22 mouse cellular contexts compared by ENCODE assay signal in the genomic region with DNA sequence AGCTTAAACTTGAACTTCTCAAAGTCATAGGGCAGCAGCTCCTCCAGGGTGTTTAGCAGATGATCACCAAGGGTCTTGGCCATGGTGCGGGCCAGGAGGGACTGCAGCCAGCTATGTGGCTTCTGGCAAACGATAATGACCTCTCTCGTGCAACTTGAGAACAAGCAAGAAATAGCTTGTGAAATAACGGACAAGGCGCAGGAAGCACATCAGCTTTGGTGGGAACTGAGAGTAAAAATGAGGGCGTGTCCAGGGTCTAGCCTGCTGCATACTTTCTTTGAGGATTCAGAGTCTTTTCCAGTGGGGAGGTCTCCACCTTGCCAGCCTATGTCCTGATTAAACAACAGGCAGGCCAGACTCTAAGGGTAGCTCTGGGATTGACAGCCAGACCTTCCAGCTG. TPM values are rescaled to one million over a fixed set of nuclear protein-coding genes. Genes with fewer than 3 reads are reported as not detected.
"Had no signal": no experiment of that assay in that cellular context is flagged by ENCODE, and none has a peak within 500 bp of the region (broad histone marks: within the 10 kb centered on the region; RNA-seq: fewer than 3 reads in every experiment).

Gene Mefv (minus strand): TSS at position 118 of the 400 bp plus-strand sequence.

- H3K9me3 ChIP-seq: limb, embryonic 13.5 days; liver, embryonic 15.5 days; neural tube, embryonic 12.5 days had no signal

- H3K27ac ChIP-seq: limb, embryonic 13.5 days; liver, embryonic 15.5 days; midbrain, embryonic 13.5 days; neural tube, embryonic 12.5 days had no signal

- H3K4me1 ChIP-seq: limb, embryonic 13.5 days; liver, embryonic 15.5 days; midbrain, embryonic 13.5 days; neural tube, embryonic 12.5 days had no signal

- H3K9ac ChIP-seq: limb, embryonic 13.5 days; liver, embryonic 15.5 days; lung, embryonic 14.5 days; midbrain, embryonic 13.5 days; neural tube, embryonic 12.5 days had no signal

- H3K4me3 ChIP-seq: limb, embryonic 13.5 days; liver, embryonic 15.5 days; midbrain, embryonic 13.5 days; neural tube, embryonic 12.5 days had no signal

- ATAC-seq: inflammation-experienced regulatory T-cells, adult 6 months; intestine, postnatal 0 days; midbrain, embryonic 13.5 days had no signal

- H3K27me3 ChIP-seq: limb, embryonic 13.5 days; liver, embryonic 15.5 days; midbrain, embryonic 13.5 days; neural tube, embryonic 12.5 days had no signal

- H3K36me3 ChIP-seq: limb, embryonic 13.5 days; liver, embryonic 15.5 days; midbrain, embryonic 13.5 days; neural tube, embryonic 12.5 days had no signal

- H3K4me2 ChIP-seq: limb, embryonic 13.5 days; liver, embryonic 15.5 days; lung, embryonic 14.5 days; midbrain, embryonic 13.5 days; neural tube, embryonic 12.5 days had no signal

- DNase-seq: kidney, postnatal 10 days; kidney, postnatal 4 days; left cerebral cortex, postnatal 4 days; lung, embryonic 14.5 days; lung, postnatal 10 days; lung, postnatal 4 days; retina, postnatal 1 day; right cerebral cortex, postnatal 14 days; thymus, adult 18-20 months; thymus, postnatal 14 days had no signal

RNA-seq across cellular contexts. Expression of gene Mefv, which starts in this region (rescaled TPM):
- total RNA-seq: layer of hippocampus, adult 8-10 months; layer of hippocampus, postnatal 14 days; left cerebral cortex, adult 18-20 months; left cerebral cortex, postnatal 10 days; left cerebral cortex, postnatal 4 days had no signal
- polyA plus RNA-seq: inflammation-experienced regulatory T-cells, adult 6 months; kidney, embryonic 14.5 days; limb, embryonic 13.5 days; lung, embryonic 14.5 days; midbrain, embryonic 13.5 days; neural tube, embryonic 12.5 days; stomach, embryonic 14.5 days had no signal
